Mouse (Mus musculus): ENCODE results near the gene Acot13. TPM values are rescaled to one million over a fixed set of nuclear protein-coding genes. Genes with fewer than 3 reads are reported as not detected.

Gene Acot13
- 47.1 and 48.5 TPM in 2 replicates for polyA plus RNA-seq (2015; fragmentation: Nextera tagmentation; extraction: Ambion mirVana)

DNA sequence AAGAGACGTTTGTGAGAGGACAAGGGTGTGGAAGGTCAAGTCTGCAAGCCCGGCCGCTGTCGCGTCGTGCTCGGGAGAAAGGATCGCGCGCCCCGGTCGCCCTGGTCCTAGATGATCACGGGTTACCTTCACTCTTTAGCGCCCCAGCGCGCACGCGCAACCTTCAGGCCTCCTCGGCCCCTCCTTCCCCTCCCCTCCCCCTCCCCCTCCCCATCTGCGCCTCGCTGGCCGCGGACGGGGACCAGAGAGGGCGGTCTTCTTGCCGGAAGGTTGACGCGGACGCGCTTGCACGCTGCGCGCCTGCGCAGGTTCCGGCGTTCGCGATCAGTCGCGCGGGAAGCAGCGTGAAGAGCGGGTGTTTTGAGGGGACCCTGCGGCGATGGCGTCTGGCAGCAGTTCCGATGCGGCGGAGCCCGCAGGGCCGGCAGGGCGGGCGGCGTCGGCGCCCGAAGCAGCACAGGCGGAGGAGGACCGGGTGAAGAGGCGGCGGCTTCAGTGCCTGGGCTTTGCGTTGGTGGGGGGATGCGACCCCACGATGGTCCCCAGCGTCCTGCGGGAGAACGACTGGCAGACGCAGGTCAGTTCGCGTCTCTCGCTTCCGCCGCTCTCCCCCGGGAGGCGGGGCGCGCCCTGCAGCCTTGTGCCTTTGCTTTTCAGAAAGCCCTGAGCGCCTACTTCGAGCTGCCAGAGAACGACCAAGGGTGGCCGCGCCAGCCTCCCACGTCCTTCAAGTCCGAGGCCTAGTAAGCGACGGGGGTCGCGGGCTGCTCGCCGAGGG, at the start of gene Acot13, which contains the start of gene Tdp2:
Gene Acot13 (minus strand): TSS at position 188 of the 778 bp plus-strand sequence.
Gene Tdp2 (plus strand): TSS at position 327 of the 778 bp plus-strand sequence.
- Histone ChIP-seq H3K4me2 (peak within 1 kb of the TSS; percentile 73), H3K4me1 (replicated peaks) (peaks cover 34% of the 10 kb centered on the region), H3K4me3 (peak within 1 kb of the TSS; percentile 94), H3K9me3 (no peaks in the 10 kb centered on the region), H3K27me3 (no peaks in the 10 kb centered on the region), H3K27ac (peak within 1 kb of the TSS; percentile 95), H3K9ac (peak within 1 kb of the TSS; percentile 94), H3K36me3 (no peaks in the 10 kb centered on the region)
- under 1% methylated on average over 88 of the region's 90 CpGs for WGBS
- peak; percentile 98 for ATAC-seq (ENCODE audit: low FRiP score)

DNA sequence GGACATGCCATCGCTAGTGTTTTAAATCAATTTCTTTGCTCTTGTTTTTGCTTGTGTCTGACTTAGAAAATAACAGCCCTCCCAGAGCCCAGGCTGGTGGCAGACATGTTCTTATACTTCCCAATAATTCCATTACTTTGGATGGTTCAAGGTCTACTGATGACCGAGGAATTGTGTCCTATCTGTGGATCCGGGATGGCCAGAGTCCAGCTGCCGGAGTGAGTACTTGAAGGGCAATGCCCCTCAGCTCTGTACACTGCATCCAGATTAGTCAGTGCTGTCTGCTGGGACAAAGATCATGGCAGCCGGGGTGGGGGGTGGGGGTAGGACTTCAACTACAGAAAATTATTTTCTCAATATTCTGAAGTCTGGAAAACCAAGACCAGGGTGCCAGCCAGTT, 49.4 kb upstream of the Acot13 start:
- Histone ChIP-seq H3K4me3 (no peak overlapping the region), H3K4me2 (no peak overlapping the region), H3K9ac (no peak overlapping the region), H3K27ac (no peak overlapping the region), H3K9me3 (no peaks in the 10 kb centered on the region; the same call in 1 of the 2 replicates), H3K27me3 (no peaks in the 10 kb centered on the region), H3K36me3 (peaks cover 28% of the 10 kb centered on the region), H3K4me1 (replicated peaks) (no peaks in the 10 kb centered on the region)
- no peak for ATAC-seq (ENCODE audit: low FRiP score)
- 98% methylated on average over 5 of the region's 5 CpGs for WGBS

GRCm38 (mm10) chr13:24880208-24880607, 48.9 kb upstream of the Acot13 start:
- no peak for ATAC-seq (ENCODE audit: low FRiP score)
- WGBS, result 80% methylated on average over 6 of the region's 6 CpGs

GRCm38 (mm10) chr13:24879359-24880040, 48.2 kb upstream of the Acot13 start:
- H3K9me3 ChIP-seq, result no peaks in the 10 kb centered on the region
- no peak overlapping the region for H3K4me2 ChIP-seq
- H3K4me3 ChIP-seq, result no peak overlapping the region
- WGBS, result 86% methylated on average over 15 of the region's 15 CpGs
- peaks cover 26% of the 10 kb centered on the region for H3K36me3 ChIP-seq
- H3K4me1 ChIP-seq (replicated peaks), result no peaks in the 10 kb centered on the region
- H3K9ac ChIP-seq, result no peak overlapping the region
- no peak for ATAC-seq (ENCODE audit: low FRiP score)
- H3K27ac ChIP-seq, result no peak overlapping the region
- no peaks in the 10 kb centered on the region for H3K27me3 ChIP-seq

More at GRCm38 (mm10) chr13:24880208-24880607, 48.9 kb upstream of the Acot13 start:
- Histone ChIP-seq H3K4me2 (no peak overlapping the region), H3K27me3 (no peaks in the 10 kb centered on the region), H3K4me3 (no peak overlapping the region), H3K9ac (no peak overlapping the region), H3K27ac (no peak overlapping the region), H3K4me1 (replicated peaks) (no peaks in the 10 kb centered on the region), H3K9me3 (no peaks in the 10 kb centered on the region; the same call in 1 of the 2 replicates), H3K36me3 (peaks cover 29% of the 10 kb centered on the region)

DNA sequence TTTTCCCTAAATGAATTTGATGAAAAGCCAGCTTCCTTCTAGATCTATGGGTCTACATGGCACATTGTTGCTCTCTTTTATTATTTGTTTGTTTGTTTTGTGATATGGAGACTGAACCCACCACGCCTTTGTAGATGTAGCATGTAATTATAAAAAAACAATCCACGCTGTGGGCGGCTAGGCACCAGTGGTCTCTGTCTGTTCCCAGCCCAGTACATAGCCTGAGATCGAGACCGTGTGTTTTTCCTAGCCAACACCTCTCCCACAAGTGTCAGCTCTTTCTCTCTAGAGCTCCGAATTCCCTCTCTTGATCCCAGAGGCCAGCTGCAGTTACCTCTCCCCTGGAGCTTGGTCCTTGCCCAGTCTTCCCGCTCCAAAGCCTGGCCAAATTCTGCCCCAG, 36.9 kb upstream of the Acot13 start:
- Histone ChIP-seq H3K36me3 (peaks cover 3% of the 10 kb centered on the region; the same call in 1 of the 2 replicates), H3K4me1 (replicated peaks) (no peaks in the 10 kb centered on the region), H3K4me2 (no peak overlapping the region), H3K27ac (no peak overlapping the region), H3K9ac (no peak overlapping the region), H3K9me3 (no peaks in the 10 kb centered on the region), H3K4me3 (no peak overlapping the region), H3K27me3 (no peaks in the 10 kb centered on the region)
- no peak for ATAC-seq (ENCODE audit: low FRiP score)
- WGBS, result 93% methylated on average over 7 of the region's 7 CpGs

GRCm38 (mm10) chr13:24867789-24868188, 36.4 kb upstream of the Acot13 start:
- no peak overlapping the region for H3K4me3 ChIP-seq
- no peak for ATAC-seq (ENCODE audit: low FRiP score)

GRCm38 (mm10) chr13:24866430-24867402, 35.4 kb upstream of the Acot13 start:
- H3K9ac ChIP-seq, result no peak overlapping the region
- no peak overlapping the region for H3K4me2 ChIP-seq
- no peaks in the 10 kb centered on the region for H3K27me3 ChIP-seq
- no peaks in the 10 kb centered on the region for H3K9me3 ChIP-seq
- no peak for ATAC-seq (ENCODE audit: low FRiP score)
- H3K4me3 ChIP-seq, result no peak overlapping the region
- H3K4me1 ChIP-seq (replicated peaks), result no peaks in the 10 kb centered on the region
- no peaks in the 10 kb centered on the region; the same call in 1 of the 2 replicates for H3K36me3 ChIP-seq
- no peak overlapping the region for H3K27ac ChIP-seq
- WGBS, result 65% methylated on average over 9 of the region's 9 CpGs

More at GRCm38 (mm10) chr13:24867789-24868188, 36.4 kb upstream of the Acot13 start:
- no peak overlapping the region for H3K27ac ChIP-seq
- peaks cover 3% of the 10 kb centered on the region; the same call in 1 of the 2 replicates for H3K36me3 ChIP-seq
- H3K27me3 ChIP-seq, result no peaks in the 10 kb centered on the region
- no peaks in the 10 kb centered on the region for H3K9me3 ChIP-seq
- H3K4me1 ChIP-seq (replicated peaks), result no peaks in the 10 kb centered on the region
- H3K4me2 ChIP-seq, result no peak overlapping the region
- no peak overlapping the region for H3K9ac ChIP-seq
- WGBS, result 95% methylated on average over 10 of the region's 10 CpGs

DNA sequence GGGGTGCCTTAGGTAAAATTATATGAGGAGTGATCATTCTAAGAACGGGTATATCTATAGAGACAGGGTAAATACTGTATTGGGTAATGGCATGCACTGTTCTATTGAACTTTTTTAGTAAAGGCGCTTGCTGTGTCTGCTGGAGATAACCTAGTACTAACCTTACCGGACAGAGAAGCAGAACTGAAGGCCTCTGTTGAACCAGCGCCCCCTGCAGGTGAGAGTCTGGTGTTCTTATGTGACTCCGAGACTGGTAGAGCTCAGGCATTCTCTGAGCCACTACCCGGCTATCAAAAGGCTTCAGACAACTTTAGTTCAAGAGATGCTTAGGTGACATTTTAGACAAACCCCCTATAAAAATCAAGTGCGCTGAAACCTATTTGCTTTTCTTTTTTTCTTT, 31.2 kb upstream of the Acot13 start:
- H3K27me3 ChIP-seq, result no peaks in the 10 kb centered on the region
- H3K4me1 ChIP-seq (replicated peaks), result no peaks in the 10 kb centered on the region
- H3K4me2 ChIP-seq, result no peak overlapping the region
- 62% methylated on average over 7 of the region's 7 CpGs for WGBS
- no peak overlapping the region for H3K27ac ChIP-seq
- no peaks in the 10 kb centered on the region for H3K36me3 ChIP-seq
- no peak overlapping the region for H3K4me3 ChIP-seq
- no peak for ATAC-seq (ENCODE audit: low FRiP score)
- H3K9ac ChIP-seq, result no peak overlapping the region
- no peaks in the 10 kb centered on the region for H3K9me3 ChIP-seq

GRCm38 (mm10) chr13:24862021-24862420, 30.7 kb upstream of the Acot13 start:
- H3K4me2 ChIP-seq, result no peak overlapping the region
- H3K27ac ChIP-seq, result no peak overlapping the region
- no peak overlapping the region for H3K9ac ChIP-seq
- H3K9me3 ChIP-seq, result no peaks in the 10 kb centered on the region
- no peaks in the 10 kb centered on the region for H3K36me3 ChIP-seq
- H3K4me1 ChIP-seq (replicated peaks), result no peaks in the 10 kb centered on the region
- WGBS, result 80% methylated on average over 7 of the region's 7 CpGs
- no peak overlapping the region for H3K4me3 ChIP-seq
- no peak for ATAC-seq (ENCODE audit: low FRiP score)
- H3K27me3 ChIP-seq, result no peaks in the 10 kb centered on the region

DNA sequence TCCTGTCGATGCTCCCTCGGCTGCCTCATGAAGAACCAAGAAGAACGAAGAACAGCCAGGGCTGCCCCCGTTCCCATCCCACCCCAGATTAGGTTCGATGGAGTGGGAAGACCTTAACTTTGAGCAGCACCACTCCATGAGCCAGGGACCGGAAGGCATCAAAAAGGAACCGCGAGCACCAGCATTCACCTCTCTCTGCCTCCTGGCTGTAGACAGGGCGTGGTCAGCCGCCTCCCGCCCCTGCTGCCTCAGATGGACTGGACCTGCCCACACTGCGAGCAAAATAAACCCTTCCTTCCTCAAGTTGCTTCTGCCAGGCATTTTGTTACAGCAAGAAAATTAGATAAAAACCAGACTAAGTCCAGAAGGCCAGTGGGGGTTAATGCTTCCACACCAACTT, 29.7 kb upstream of the Acot13 start:
- Histone ChIP-seq H3K27me3 (no peaks in the 10 kb centered on the region), H3K9ac (no peak overlapping the region), H3K9me3 (no peaks in the 10 kb centered on the region), H3K4me3 (no peak overlapping the region), H3K4me1 (replicated peaks) (no peaks in the 10 kb centered on the region), H3K4me2 (no peak overlapping the region), H3K36me3 (no peaks in the 10 kb centered on the region; the same call in 1 of the 2 replicates), H3K27ac (no peak overlapping the region)
- no peak for ATAC-seq (ENCODE audit: low FRiP score)
- WGBS, result 82% methylated on average over 12 of the region's 12 CpGs

GRCm38 (mm10) chr13:24859115-24859514, 27.8 kb upstream of the Acot13 start:
- H3K4me1 ChIP-seq (replicated peaks), result no peaks in the 10 kb centered on the region
- H3K4me2 ChIP-seq, result no peak overlapping the region
- no peak for ATAC-seq (ENCODE audit: low FRiP score)
- H3K27me3 ChIP-seq, result no peaks in the 10 kb centered on the region
- no peaks in the 10 kb centered on the region; the same call in 1 of the 2 replicates for H3K36me3 ChIP-seq
- H3K4me3 ChIP-seq, result no peak overlapping the region
- H3K27ac ChIP-seq, result no peak overlapping the region
- H3K9ac ChIP-seq, result no peak overlapping the region
- H3K9me3 ChIP-seq, result no peaks in the 10 kb centered on the region

GRCm38 (mm10) chr13:24852570-24852969, 21.2 kb upstream of the Acot13 start:
- Histone ChIP-seq H3K9ac (no peak overlapping the region), H3K27ac (no peak overlapping the region), H3K9me3 (no peaks in the 10 kb centered on the region), H3K36me3 (no peaks in the 10 kb centered on the region; the same call in 1 of the 2 replicates), H3K27me3 (no peaks in the 10 kb centered on the region), H3K4me2 (no peak overlapping the region), H3K4me1 (replicated peaks) (no peaks in the 10 kb centered on the region), H3K4me3 (no peak overlapping the region)
- WGBS, result 93% methylated on average over 3 of the region's 3 CpGs
- no peak for ATAC-seq (ENCODE audit: low FRiP score)
